Mouse (Mus musculus) gonadal fat pad, adult 2 months (tissue): ENCODE data around the gene Gm13178. TPM values are rescaled to one million over a fixed set of nuclear protein-coding genes. Genes with fewer than 3 reads are reported as not detected.

Source experiments
- DNase-seq: peaks from one replicate; pipeline ENCODE4 v3.0.0-alpha.2; 2012; ENCODE audit warnings: low read depth
- polyA plus RNA-seq: library from polyadenylated mRNA; depleted of rRNA; stranded (reverse); fragments of >200 nt; gene quantifications from 2 replicates; pipeline ENCODE4 v1.2.3, GENCODE M21; 2012; rRNA removed

Gm13178 gene
- not detected in 2 replicates for polyA plus RNA-seq

DNA sequence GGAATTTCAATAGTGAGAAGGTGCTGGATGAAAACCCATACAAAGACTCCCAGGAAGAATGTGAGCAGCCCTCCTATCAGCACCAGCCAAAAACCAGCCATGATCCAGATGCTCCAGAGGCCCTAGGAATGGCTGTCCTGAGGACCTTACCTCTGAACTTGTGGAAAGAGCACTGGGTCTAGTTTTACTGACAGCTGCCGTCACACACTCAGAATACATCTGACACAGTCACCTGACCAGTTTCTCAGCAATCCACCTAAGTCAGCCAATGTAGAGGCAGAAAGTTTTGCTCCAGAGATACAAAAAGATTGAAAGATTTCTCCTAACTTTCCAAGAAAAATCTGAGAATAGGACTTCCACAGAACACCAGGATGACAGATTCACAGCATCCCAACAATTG lies at the start of gene Gm13178:
Gm13178 (minus strand) TSS at position 101 of the 400 bp plus-strand sequence.
- no peak for DNase-seq

DNA sequence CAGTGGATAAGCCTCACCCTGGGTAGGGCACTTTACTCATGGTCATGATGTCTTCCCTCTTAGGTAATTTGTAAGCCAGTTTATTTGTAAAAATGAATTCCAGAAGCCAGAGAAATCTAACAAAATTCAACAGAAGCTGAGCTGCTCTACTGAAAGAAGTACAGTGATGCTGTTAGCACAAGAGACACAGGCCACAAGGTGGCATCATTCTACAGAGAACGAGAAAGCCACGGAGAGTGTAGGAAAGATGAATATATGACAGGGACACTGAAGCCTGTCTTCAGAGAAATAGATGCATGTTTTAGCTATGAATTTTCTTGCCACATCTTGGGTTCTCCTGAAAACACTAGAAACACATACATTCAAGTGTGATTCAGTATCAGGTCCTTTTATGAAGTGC lies 44.5 kb upstream of the Gm13178 start:
- no peak for DNase-seq

DNA sequence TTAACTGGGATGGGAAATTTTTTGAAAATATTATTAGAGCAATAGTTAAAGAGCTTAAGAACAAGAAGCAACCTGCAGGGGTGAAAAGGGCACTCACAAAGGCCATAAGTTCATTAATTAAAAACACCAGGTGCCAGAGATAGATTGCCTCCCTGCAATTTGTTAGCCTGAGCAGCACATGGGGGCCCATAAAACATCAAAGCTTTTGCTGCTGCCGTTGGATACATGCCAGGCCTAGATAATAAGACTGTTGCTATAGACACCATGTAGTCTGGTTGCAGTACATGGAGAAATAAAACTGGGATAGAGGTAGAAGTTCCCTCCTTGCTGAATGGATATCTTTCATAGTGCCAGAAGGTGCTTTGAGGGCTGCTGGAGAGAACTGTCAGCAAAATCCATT lies 27.9 kb upstream of the Gm13178 start:
- DNase-seq = no peak

DNA sequence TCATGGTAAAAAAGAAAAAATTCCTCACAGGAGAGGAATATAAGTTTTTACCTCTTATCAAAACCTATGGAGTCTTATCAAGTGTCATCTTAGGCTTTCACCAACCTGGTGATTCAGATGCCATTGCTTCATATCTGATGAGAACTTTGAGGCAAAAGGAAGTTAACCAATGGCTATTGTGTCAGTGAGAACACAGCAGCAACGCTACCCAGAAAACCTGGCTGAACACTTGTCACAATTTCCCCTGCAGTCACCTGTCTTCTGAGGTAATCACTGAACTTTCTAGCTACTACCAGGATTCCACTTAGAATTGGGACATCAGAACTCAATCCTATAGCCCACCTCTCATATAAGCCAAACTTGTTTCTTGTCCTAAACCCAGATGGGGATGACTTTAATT lies 1.5 kb downstream of the Gm13178 start:
- peak; percentile 51 for DNase-seq

GRCm38 (mm10) chr4:144718288-144718687 lies 2.9 kb downstream of the Gm13178 start:
- no peak for DNase-seq

DNA sequence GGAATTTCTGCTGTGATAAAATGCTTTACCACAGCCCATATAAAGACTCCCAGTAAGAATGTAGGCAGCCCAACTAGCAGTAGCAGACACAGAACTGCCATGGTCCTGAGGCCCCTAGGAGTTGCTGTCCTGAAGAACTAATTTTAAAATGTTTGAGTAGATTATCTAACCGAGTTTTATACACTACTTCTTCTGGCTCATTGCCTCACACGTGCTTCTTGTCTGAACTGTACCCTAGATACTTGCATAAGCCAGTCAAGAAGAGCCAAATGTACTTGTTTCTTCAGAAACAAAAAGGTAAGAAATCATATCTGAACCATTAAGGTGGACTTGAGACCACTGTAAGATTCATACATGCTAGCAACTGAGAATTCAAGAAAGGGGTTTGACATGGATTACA lies 34.9 kb downstream of the Gm13178 start, which contains the start of gene Gm436:
Gm436 (minus strand) TSS at position 101 of the 400 bp plus-strand sequence.
- peak; percentile 12 for DNase-seq

Other genes starting within 250 kb of the Gm13178 start
- gene 9430007A20Rik, start 201.6 kb downstream of the Gm13178 start, polyA plus RNA-seq = not detected in 2 replicates
- gene Gm13124, start 156.3 kb downstream of the Gm13178 start, polyA plus RNA-seq = not detected in 2 replicates
- not detected in 2 replicates for gene Aadacl4, start 107.7 kb downstream of the Gm13178 start, polyA plus RNA-seq
- gene Gm436, start 35.0 kb downstream of the Gm13178 start, polyA plus RNA-seq = not detected in 2 replicates
- not detected in 2 replicates for gene Gm438, start 65.2 kb upstream of the Gm13178 start, polyA plus RNA-seq
- gene Dhrs3, start 171.4 kb upstream of the Gm13178 start, polyA plus RNA-seq = 160 and 212 TPM in 2 replicates